Mouse (Mus musculus): ENCODE measurements at regions not wholly inside any gene's neighbourhood (a gene's known extent, or its start where the extent isn't known, plus 50 kb on each side); places are given as distances from the start of the nearest gene placed in this dataset.

- Histone ChIP-seq H3K4me3 (ENCODE audit: insufficient read depth, low read length) (no peak overlapping the region), H3K4me1 (ENCODE audit: control insufficient read depth, insufficient read depth, low read length) (no peaks in the 10 kb centered on the region), H3K27ac (ENCODE audit: insufficient read depth, low read length) (no peak overlapping the region)
- no peak for TF ChIP-seq POLR2A (IDR thresholded peaks at IDR 0.05; ENCODE audit: extremely low read depth, insufficient read depth, low read length)
- no peak for TF ChIP-seq CTCF (IDR thresholded peaks at IDR 0.05; ENCODE audit: extremely low read depth, insufficient read depth, low read length)
Observed at GRCm38 (mm10) chr13:82073343-82073742, 290.5 kb downstream of the Cetn3 start.

GRCm38 (mm10) chr13:82081375-82081774 lies 298.5 kb downstream of the Cetn3 start:
- Histone ChIP-seq H3K27ac (ENCODE audit: insufficient read depth, low read length) (no peak overlapping the region), H3K4me1 (ENCODE audit: control insufficient read depth, insufficient read depth, low read length) (no peaks in the 10 kb centered on the region), H3K4me3 (ENCODE audit: insufficient read depth, low read length) (no peak overlapping the region)
- no peak for TF ChIP-seq CTCF (IDR thresholded peaks at IDR 0.05; ENCODE audit: extremely low read depth, insufficient read depth, low read length)
- no peak for TF ChIP-seq POLR2A (IDR thresholded peaks at IDR 0.05; ENCODE audit: extremely low read depth, insufficient read depth, low read length)

DNA sequence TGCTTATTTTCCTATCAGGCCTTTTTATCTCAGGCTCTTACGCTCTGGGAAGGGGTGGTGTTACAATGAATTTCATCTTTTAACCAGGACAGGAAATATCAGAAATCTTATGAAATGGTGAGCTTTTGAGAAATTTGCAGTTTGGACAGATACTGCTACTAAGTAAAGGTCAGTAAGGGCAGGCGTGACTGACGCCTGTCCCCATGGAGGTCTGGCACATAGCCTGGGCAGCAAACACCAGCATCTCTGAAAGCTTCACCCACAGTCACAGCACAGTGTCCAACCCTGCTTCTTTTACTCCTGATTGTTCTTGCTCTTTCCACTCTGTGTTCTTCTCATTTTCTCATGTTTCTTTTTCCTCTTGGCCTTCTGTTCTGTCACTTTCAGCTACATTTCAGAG lies 304.8 kb downstream of the Cetn3 start:
- Histone ChIP-seq H3K4me3 (ENCODE audit: insufficient read depth, low read length) (no peak overlapping the region), H3K27ac (ENCODE audit: insufficient read depth, low read length) (no peak overlapping the region), H3K4me1 (ENCODE audit: control insufficient read depth, insufficient read depth, low read length) (no peaks in the 10 kb centered on the region)
- TF ChIP-seq POLR2A (IDR thresholded peaks at IDR 0.05; ENCODE audit: extremely low read depth, insufficient read depth, low read length) (no peak), CTCF (IDR thresholded peaks at IDR 0.05; ENCODE audit: extremely low read depth, insufficient read depth, low read length) (no peak)

DNA sequence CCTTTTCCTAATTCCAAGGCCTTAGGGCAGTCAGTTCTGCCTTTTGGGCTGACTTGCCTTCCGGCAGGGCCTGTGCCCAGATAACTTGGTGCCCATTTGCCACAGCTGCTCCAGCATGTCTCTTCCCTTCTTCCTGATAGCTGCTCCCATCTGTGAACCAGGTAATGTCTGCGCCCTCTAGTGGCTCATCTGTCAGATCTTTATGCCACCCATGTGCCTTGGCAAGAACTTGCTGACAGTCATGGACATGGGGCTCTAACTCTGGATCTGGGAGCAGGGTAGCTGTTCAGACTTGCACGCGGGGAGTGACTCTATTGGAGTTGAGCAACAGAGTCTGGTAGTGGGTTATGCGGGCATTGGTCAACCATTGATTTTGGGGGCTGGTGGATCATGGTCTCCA lies 309.3 kb downstream of the Cetn3 start:
- no peak overlapping the region for H3K4me3 ChIP-seq (ENCODE audit: insufficient read depth, low read length)
- TF ChIP-seq POLR2A (IDR thresholded peaks at IDR 0.05; ENCODE audit: extremely low read depth, insufficient read depth, low read length) (no peak), CTCF (IDR thresholded peaks at IDR 0.05; ENCODE audit: extremely low read depth, insufficient read depth, low read length) (0 out of 2 replicates have a peak, but pooled peaks have one; percentile 27)
- no peaks in the 10 kb centered on the region for H3K4me1 ChIP-seq (ENCODE audit: control insufficient read depth, insufficient read depth, low read length)
- no peak overlapping the region for H3K27ac ChIP-seq (ENCODE audit: insufficient read depth, low read length)

- H3K27ac ChIP-seq (ENCODE audit: insufficient read depth, low read length): no peak overlapping the region
- no peak overlapping the region for H3K4me3 ChIP-seq (ENCODE audit: insufficient read depth, low read length)
- H3K4me1 ChIP-seq (ENCODE audit: control insufficient read depth, insufficient read depth, low read length): no peaks in the 10 kb centered on the region
- TF ChIP-seq POLR2A (IDR thresholded peaks at IDR 0.05; ENCODE audit: extremely low read depth, insufficient read depth, low read length): no peak
- no peak for TF ChIP-seq CTCF (IDR thresholded peaks at IDR 0.05; ENCODE audit: extremely low read depth, insufficient read depth, low read length)
Observed at GRCm38 (mm10) chr13:82106032-82106431, 323.2 kb downstream of the Cetn3 start.

DNA sequence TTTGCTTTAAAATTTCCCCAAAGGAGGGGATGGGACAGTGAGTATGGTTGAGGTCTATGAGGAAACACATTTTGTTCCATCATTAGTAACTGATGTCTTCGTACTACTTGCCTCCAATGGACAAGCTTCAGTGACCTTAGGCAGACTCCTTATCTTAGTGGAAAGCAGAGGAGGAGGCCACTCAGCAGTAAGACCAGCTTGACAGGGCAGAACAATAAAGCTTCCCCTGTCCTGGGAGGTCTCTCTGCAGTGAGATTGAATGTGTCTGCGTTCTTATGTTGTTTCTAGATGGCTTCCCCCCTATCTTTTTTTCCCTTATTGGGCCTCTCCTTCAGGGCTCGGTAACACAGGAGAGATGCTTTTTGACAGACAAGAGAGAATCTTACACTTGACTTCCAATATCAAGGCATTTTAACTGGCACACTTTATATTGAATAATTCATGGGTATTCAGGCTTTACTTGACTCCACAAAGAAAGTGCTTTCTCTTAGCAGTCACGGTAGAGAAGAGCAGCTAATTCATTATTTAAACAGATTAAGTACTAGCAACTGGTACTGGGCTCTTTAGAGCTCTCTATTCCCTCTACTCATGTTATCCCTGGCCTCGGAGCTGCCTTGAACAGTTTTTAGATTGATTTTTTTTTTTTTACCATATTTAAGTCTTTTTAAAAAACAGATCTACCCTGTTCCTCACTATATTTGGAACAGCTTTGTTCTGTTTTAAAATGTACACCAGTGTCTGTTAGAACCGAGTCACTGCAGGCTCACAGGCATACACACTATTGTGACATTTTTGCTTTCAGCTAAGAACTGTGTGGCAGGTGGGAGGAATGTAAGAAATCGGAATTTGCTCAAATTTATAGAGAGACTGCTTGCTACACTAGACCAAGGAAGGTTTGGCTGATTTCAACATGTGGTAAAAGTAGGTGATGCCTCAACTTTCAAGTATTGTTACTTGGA lies 347.2 kb downstream of the Cetn3 start:
- TF ChIP-seq CTCF (IDR thresholded peaks at IDR 0.05; ENCODE audit: extremely low read depth, insufficient read depth, low read length) (no peak), POLR2A (IDR thresholded peaks at IDR 0.05; ENCODE audit: extremely low read depth, insufficient read depth, low read length) (no peak)
- Histone ChIP-seq H3K4me1 (ENCODE audit: control insufficient read depth, insufficient read depth, low read length) (peaks cover 2% of the 10 kb centered on the region; the same call in 1 of the 2 replicates), H3K27ac (ENCODE audit: insufficient read depth, low read length) (peak overlapping the region; percentile 59; the same call in 1 of the 2 replicates), H3K4me3 (ENCODE audit: insufficient read depth, low read length) (no peak overlapping the region)

Data from cortical plate, adult 2 months (tissue).